Mouse (Mus musculus) MEL (cell line): ENCODE data around the gene Srgap1.

Experiments used
- CTCF ChIP-seq, 3 experiments: IDR thresholded peaks in 2 of 3; conservative IDR thresholded peaks in 1 of 3; 2 replicates each; pipeline ENCODE4 v1.5.1; 2011 to 2012; ENCODE audit warnings: low read length in 3 of 3, low read depth in 2 of 3, mild to moderate bottlenecking in 2 of 3, improper control_type of control experiment in 1 of 3, inconsistent platforms in 1 of 3, mixed read lengths in 1 of 3, moderate library complexity in 1 of 3; ENCODE audit not compliant: control insufficient read depth in 1 of 3, insufficient read depth in 1 of 3, poor library complexity in 1 of 3, severe bottlenecking in 1 of 3
- ELF1 ChIP-seq: IDR thresholded peaks from 2 replicates; pipeline ENCODE4 v1.6.1; 2014; ENCODE audit warnings: low read depth, mild to moderate bottlenecking, inconsistent platforms, low read length, improper control_type of control experiment, moderate library complexity
- GABPA ChIP-seq: IDR thresholded peaks from 2 replicates; pipeline ENCODE4 v1.6.1; 2012; ENCODE audit warnings: low read depth, mild to moderate bottlenecking, inconsistent platforms, low read length, improper control_type of control experiment, moderate library complexity
- GATA1 ChIP-seq: IDR thresholded peaks from 2 replicates; pipeline ENCODE4 v1.6.1; 2011; ENCODE audit warnings: low read depth, low read length, improper control_type of control experiment
- JUND ChIP-seq: IDR thresholded peaks from 2 replicates; pipeline ENCODE4 v1.6.1; 2011; ENCODE audit warnings: low read depth, mild to moderate bottlenecking, improper control_type of control experiment, low read length
- MXI1 ChIP-seq: IDR thresholded peaks from 2 replicates; pipeline ENCODE4 v1.6.1; 2011; ENCODE audit warnings: mild to moderate bottlenecking, low read depth, low read length, improper control_type of control experiment
- POLR2A ChIP-seq, 2 experiments: IDR thresholded peaks; 2 replicates each; pipeline ENCODE4 v1.6.1; 2011 to 2012; ENCODE audit warnings: low read length in 2 of 2, mild to moderate bottlenecking in 2 of 2, control low read depth in 1 of 2, improper control_type of control experiment in 1 of 2, low read depth in 1 of 2, moderate library complexity in 1 of 2; ENCODE audit not compliant: control insufficient read depth in 1 of 2, insufficient read depth in 1 of 2, poor library complexity in 1 of 2
- POLR2AphosphoS5 ChIP-seq: IDR thresholded peaks from 2 replicates; pipeline ENCODE4 v1.6.1; 2012; ENCODE audit warnings: low read depth, borderline replicate concordance, mild to moderate bottlenecking, inconsistent platforms, low read length, moderate library complexity, mixed read lengths
- RCOR1 ChIP-seq: IDR thresholded peaks from 2 replicates; pipeline ENCODE4 v1.6.1; 2012; ENCODE audit warnings: low read depth, mild to moderate bottlenecking, inconsistent platforms, low read length, improper control_type of control experiment
- SIN3A ChIP-seq: IDR thresholded peaks from 2 replicates; pipeline ENCODE4 v1.6.1; 2012; ENCODE audit warnings: low read length, improper control_type of control experiment, inconsistent platforms
- TAL1 ChIP-seq: IDR thresholded peaks from 2 replicates; pipeline ENCODE4 v1.6.1; 2012; ENCODE audit warnings: mild to moderate bottlenecking, inconsistent platforms, low read length, moderate library complexity, mixed read lengths
- USF2 ChIP-seq, 2 experiments: IDR thresholded peaks; 2 replicates each; pipeline ENCODE4 v1.6.1; 2011 to 2012; ENCODE audit warnings: improper control_type of control experiment in 2 of 2, low read length in 2 of 2, borderline replicate concordance in 1 of 2, inconsistent platforms in 1 of 2, low read depth in 1 of 2, mild to moderate bottlenecking in 1 of 2; ENCODE audit not compliant: insufficient read depth in 1 of 2

DNA sequence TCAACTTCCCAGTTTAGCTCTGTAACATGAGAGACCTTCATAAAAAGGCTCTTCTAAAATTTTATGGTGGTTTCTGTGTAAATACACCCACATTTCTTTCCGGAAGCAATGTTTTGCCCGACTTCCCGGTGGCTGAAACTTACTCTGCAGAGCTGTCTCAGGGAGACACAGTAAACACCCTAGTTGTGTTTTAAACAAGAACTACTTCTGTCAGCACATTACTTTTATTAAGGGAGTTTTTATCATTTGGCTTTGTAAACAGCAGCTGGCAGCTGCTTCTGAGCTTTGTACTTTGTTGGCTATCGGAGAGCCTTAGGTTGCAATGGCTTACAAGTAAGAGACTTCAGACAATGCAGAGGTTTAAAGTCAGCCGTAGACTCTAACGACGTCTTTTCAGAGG lies 17.4 kb downstream of the Srgap1 start:
- no peak for TF ChIP-seq CTCF (IDR thresholded peaks at IDR 0.05 in 2 of 3, conservative IDR thresholded peaks at IDR 0.05 in 1 of 3; ENCODE audit: control insufficient read depth in 1 of 3, insufficient read depth in 1 of 3, low read depth in 2 of 3, low read length in 3 of 3, poor library complexity in 1 of 3, severe bottlenecking in 1 of 3)
- no peak for TF ChIP-seq POLR2A (IDR thresholded peaks at IDR 0.05; ENCODE audit: control insufficient read depth in 1 of 2, insufficient read depth in 1 of 2, low read depth in 1 of 2, low read length in 2 of 2, poor library complexity in 1 of 2)
- TF ChIP-seq POLR2AphosphoS5: no peak
- no peak for TF ChIP-seq JUND
- no peak for TF ChIP-seq MXI1
- no peak for TF ChIP-seq TAL1
- no peak for TF ChIP-seq USF2 (IDR thresholded peaks at IDR 0.05; ENCODE audit: borderline replicate concordance in 1 of 2, insufficient read depth in 1 of 2, low read depth in 1 of 2, low read length in 2 of 2)
- TF ChIP-seq RCOR1: no peak
- TF ChIP-seq GABPA: no peak
- no peak for TF ChIP-seq ELF1
- no peak for TF ChIP-seq GATA1
- no peak for TF ChIP-seq SIN3A
